Mouse (Mus musculus) C2C12 (cell line): ENCODE measurements around the gene Tctn1.

Experiments
- CEBPB ChIP-seq: IDR thresholded peaks from one replicate; pipeline ENCODE4 v1.6.1; 2011; ENCODE audit warnings: low read depth, mild to moderate bottlenecking, control low read depth, moderate library complexity
- CTCF ChIP-seq: IDR thresholded peaks from one replicate; pipeline ENCODE4 v1.5.1; 2011; ENCODE audit not compliant: control insufficient read depth, insufficient read depth, insufficient read length
- FOSL1 ChIP-seq: IDR thresholded peaks from one replicate; pipeline ENCODE4 v1.8.0; 2011; ENCODE audit warnings: mild to moderate bottlenecking, low read length; ENCODE audit not compliant: poor library complexity, insufficient read depth, severe bottlenecking

DNA sequence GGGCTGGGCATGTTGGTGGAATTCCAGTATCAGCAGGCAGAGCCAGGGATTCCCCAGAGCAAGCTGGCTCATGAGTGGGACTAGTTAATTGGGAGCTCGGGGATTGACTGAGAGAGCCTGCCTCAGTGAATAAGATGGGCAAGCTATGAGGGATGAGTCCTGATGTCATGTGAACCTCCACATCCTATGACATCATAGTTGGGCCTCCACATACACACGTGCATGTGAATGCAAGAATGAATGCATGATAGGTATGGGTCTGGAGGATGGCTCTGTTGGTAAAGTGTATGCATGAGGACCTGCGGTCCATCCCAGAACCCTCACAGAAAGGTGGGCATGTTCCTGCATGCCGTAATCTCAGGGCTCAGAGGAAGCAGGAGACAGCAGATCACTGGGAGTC lies 43.2 kb downstream of the Tctn1 start:
- TF ChIP-seq CTCF: no peak
- TF ChIP-seq FOSL1: no peak
- TF ChIP-seq CEBPB: no peak
